Mouse (Mus musculus): ENCODE data around the gene Tubal3.

DNA sequence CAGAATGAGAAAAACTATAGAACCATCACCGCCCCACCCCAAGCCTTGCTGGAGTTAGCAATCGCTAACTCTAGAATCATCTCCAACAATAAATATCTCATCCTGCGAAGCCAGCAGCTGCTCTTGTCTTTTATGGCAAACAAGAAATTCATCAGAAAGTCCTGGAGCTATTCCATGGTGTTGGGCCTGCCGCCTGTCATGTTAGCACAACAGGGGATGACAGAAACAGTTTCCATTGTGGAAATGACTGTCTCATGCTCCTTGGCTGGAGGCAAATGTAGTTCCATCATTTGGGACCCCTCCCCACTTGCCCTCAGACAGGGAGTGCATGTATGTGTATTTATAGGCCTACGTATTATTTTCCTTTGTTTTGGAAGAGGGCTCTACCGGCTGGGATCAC is 41.6 kb upstream of the Tubal3 start:
- TF ChIP-seq CTCF (IDR thresholded peaks at IDR 0.05; ENCODE audit: low read depth) (no peak), EP300 (IDR thresholded peaks at IDR 0.05; ENCODE audit: low read depth) (no peak)

Measured in heart, postnatal 0 days (tissue).